Mouse (Mus musculus) cerebellum, adult 8-10 months (tissue): Measurements from ENCODE around the gene Tspan5.

Experiments used
- DNase-seq: peaks from one replicate; pipeline ENCODE4 v3.0.0; 2022

Tspan5 gene

DNA sequence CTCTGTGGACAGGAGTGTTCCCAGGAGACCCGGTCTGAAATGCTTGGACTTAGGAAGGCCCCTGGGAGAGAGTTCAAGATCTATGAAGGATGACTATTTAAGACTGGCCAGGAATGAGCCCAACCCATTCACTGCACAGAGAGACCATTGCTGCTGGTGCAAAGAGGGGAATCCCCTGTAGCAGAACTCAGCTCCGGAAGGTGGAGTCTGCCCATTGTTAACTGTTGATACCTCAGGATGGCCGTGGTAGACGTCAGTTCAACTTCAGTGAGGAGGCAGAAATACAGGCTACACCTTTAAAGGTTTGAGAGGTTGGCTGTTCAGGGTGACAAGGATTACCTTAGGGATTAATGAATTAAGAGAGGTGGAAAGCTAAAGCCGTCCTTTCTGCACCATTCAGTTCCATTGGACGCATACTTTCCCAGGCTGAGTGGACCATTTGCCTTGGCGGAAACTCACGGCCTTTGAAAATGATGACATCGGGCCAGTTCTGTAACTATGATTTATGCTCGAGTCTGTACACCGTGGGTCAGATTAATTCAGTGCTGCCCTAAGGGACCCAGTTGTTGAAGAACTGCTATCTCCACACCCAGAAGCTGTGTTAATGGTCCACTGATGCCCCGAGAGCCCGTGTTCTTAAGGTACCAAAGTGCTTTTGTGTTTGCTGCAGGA is 71.3 kb downstream of the Tspan5 start:
- DNase-seq: no peak

DNA sequence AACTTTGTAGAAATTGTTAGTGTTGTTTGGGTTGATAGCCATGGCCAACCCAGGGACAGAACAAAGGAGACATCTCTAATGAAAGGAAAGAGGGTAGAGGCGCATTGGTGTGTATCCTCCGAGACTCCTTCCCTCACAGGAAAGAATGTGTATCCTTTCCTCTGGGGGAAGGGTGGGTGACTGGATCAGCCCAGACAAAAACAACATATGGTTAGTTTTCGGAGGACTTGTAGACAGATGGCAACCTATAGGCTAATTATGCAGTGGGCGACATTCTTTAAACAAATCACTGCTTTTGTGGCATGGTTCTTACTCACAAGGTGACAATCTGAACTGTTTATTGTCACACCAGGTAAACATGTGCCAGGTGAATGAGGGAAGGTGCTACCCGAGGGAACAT is 72.5 kb downstream of the Tspan5 start:
- DNase-seq: no peak

DNA sequence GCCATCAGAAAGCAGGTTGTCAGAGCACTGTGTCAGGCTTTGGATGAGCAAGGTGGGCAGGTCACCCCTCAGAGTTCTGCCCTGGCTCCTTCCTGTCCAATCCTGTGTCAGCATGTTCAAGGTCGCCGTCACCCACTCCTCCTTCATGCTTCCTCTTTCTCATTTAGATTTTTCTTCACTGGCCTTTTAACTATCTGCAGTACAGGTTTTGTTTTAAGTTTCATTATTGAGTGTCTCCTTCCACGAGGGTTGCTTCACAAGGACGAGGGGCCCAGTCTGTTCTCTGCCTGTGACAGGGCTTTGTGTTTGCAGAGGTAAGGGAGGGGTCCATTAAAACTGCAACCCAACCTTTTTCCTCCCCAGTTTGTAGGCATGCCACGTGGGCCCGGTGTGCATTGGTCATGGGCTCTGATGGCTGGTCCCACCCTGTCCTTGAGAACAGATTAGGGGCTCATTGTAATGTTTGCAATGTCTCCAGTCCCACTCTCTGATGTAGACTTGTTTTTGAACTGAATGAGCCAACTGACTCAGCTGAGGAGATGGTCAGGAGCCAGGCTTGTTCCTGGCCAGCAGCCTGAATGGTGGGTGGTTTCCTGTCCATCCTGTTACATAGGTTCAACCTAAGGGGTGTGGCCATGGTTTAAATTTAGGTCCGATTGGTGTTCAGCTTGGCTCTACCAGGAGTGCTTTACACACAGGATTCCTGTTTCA is 73.3 kb downstream of the Tspan5 start:
- DNase-seq: peak; percentile 74

DNA sequence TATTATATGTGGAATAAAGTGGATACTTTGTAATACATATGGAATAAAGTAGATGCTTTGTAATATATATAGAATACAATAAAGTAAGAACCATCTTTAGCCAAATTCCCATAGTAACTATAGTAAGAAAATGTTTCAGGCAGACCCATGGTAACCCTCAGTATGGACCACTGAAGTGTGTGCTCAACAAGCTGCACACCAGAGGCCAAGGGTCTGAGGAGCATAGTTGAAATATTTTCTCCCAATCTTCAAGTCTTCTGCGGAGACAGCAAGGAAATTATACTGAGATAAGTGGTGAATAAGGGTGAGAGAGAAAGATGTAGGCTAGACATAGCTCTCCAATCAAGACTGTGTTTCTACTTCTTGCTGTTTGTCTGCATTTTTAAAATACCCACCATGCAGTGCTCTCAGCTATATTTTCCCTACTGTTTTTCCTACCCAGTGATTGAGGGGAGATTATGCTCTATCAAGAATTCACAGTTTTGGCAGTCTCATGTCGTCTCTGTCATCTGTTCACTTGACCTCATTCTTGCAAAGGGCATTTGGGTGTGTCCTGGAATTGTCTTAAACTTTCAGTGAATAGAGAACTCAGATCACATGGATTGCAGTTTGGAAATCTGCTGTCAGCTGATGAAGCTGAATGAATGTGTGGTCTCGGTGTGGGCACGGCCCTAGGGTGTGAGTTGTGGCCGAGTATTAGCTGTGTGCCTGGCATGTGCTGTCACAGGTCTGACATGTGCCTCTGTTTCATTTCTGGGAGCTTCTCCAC is 75.1 kb downstream of the Tspan5 start:
- DNase-seq: no peak

DNA sequence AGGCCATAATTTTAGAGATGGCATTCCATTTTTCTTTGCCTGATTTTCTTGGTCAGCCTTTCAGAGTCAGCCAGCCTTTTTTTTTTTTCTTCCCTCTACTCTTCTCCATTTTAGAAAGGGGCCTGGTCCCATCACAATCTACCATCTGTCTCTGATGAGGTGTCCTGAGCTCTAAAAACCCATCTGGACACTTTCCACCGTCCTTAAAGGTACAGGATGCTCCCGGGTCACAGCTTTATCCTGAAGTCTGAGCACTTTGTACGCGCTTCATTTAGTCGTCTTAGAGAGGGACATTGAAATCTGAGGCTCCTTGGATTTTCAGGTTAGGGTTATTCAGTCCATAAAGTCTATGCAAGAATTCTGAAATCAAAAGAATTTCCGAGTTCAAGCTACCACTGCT is 77.9 kb downstream of the Tspan5 start:
- no peak for DNase-seq

DNA sequence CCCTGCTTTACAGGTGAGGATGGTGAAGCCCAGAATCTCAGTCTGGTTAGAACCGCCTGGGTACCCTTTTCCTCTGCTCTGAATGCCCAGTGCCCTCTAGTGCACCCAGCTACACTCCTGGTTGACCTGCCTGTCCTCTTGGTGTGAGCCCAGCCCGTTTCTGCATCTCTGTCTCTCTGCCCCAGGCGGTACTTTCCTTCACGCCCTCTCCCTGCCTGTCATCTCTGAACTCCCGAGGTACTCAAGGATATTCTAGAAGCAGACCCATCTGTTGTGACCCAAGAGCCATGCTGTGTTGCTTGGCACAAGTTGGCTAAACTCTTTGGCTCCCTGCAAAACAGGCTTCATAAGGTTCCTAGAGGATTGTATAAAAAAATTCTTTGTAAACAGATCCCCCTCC is 78.3 kb downstream of the Tspan5 start:
- peak; percentile 82 for DNase-seq

DNA sequence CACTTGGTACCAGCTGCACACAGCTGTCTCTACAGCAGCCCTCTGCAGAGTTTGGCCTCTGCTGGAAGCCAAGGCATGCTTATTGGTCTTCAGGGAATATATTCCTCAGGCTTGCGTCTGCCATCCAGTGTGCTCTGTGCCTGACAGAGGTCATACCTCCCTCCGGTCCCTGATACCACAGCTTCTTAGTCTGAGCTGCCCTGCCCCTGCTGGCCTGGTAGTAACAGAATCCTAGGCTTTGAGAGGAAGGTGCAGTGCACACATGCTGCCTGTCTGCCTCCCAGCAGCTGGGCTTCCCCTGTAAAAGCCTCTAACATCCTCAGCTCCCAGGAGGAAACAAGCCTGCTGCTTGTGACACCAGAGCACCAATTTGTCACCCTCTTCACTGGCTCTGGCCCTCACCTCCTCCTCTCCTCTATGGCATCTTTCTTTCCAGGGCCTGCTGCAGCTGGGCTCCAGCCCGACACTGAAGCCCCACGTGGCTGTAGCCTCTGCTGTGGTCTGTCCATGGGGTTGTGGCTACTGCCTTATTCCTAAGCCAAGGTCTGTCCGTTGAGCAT is 80.0 kb downstream of the Tspan5 start:
- no peak for DNase-seq

DNA sequence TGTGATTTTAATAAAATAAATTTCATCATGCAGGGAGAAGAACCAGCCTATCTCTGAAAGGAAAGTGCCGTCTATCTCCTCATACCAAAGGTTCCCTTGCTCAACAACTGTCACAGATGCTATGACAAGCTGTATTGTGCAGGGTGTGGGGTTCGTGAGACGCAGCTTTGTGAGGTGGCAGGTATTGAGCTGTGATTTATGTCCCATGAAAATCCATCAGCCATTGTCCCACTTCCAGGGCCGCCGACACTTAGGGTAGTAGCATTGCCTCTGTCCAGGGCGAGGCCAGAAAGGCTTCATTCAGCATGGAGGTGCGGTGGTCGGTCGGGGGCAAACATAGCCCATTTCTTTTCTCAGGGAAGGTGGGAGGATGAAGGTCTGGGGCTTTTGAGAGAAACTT is 81.9 kb downstream of the Tspan5 start:
- no peak for DNase-seq

DNA sequence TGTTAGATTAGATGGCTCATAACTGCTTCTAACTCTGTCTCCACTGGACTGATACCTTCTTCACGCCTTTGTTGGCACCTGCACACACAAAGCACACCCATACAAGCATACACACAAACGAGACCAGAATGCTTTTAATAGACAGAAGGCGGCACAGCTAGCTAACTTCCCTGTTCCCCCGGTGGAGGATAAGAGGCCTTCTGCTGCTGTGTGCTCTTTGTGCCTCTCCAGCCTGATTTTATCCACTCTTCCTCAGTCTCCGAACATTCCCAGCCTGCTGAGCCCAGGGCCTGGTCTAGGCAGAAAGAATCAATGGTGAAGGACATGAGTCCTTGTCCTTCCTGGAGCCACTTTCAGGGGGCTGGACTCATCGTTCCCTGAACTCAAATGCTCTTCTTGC is 83.3 kb downstream of the Tspan5 start:
- DNase-seq: no peak

DNA sequence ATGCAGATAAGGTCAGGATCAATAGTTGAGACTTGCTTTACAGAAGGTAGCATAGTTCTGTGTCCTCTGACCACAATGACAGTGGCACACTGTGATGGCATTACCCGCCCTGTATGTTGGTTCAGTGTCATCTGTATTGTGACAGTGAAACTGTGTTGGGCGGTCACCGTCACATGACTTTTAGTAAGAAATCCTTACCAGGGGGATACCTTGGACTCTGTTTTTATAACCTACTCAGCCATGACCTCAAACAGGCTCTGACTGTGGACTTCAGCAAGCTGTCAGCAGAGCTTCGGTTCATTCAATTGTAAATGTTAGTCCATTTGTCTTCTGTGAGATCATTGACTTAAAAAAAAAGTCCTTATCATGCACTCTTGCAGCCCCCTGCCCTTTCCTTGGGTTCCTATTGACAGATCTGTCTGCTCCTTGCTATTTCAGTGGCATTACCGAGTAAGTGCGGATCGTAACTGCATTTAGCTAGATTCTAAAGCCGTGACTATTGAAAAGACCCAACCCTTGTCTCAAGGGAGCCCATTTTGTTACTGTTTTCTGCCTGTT is 84.3 kb downstream of the Tspan5 start:
- no peak for DNase-seq

DNA sequence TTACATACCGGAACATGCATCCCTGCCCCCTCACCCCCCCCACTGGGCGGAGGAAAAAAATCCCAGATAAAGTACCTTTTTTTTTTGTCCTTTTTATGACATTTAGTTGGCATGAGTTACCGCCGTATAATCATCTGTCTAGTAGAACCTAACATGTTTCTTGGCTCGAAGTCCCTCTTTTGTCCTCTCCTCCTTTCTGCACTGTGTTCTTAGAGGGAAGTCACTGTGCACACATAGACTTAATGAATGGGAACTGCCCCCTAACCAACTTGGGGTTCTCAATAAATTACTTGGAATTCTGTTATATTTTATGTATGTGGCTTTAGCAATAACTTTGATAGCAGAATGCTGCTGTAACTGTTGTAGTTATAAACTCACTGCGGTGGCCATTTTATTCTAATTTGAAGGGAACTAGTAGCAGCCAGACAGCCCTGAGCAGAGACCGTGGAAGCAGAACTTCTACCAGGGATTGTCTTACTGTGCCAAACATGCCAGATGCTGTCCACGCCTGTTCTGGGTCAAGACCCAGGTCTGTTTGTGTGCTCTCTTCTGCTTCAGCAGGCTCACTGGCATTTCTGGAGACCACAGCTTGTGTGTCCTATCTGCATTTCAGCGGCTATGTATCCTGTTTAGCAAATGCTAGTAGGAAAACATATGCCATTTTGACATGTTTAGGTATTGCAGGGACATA is 91.0 kb downstream of the Tspan5 start:
- DNase-seq: no peak

DNA sequence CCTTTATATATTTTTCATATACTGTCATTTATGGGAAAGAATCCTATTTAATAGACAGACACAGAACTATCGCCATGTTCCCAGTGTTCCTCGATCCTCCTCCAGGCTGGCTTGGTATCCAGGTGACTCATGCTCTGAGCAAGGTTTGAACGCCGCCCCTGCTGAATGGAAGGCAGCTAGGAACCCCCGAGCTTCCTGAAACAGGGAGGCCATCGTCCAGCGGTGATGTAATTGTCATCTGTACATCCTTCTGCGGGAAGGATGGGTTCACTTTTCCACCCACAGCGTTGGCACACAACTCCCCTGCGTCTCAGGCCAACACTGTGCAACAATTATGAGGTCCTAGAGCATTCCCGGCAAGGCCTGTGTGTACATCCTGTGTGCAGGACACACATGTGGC is 92.2 kb downstream of the Tspan5 start:
- no peak for DNase-seq

DNA sequence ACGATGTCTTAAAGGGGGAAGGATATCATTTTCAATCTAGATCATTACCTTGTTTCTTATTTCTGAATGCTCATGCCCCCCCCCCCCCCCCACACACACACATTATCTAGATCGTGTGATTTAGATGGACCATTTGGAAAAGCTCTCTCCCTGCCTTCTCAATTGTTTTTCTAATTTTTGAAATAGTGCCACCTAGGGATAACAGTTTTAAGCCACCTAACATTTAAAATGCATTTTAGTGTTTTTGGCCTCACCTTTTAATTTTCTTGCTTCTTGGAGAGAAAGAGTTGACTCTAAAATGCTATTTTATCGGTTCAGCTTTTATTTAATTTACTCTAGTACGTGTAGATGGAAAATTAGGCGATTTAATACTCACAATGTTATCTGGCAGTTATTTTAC is 94.9 kb downstream of the Tspan5 start:
- DNase-seq: no peak

DNA sequence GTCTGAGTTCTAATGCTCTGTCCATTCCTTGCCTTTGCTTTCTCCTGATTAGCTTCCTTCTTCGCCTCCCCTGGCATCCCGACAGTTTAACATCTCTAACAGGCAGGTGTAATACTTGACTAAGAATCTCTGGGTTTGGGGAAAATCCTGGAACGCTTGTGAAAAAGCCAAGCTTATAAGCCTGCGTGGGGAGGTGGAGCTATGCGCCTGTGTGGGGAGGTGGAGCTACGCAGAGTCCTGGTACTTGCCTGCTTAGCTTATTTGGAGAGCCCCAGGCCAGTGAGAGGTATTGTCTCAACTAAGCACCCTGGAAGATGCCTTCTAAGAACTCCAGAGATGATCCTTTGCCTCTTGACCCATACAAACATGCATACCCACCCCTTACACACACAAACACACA is 95.7 kb downstream of the Tspan5 start:
- no peak for DNase-seq

DNA sequence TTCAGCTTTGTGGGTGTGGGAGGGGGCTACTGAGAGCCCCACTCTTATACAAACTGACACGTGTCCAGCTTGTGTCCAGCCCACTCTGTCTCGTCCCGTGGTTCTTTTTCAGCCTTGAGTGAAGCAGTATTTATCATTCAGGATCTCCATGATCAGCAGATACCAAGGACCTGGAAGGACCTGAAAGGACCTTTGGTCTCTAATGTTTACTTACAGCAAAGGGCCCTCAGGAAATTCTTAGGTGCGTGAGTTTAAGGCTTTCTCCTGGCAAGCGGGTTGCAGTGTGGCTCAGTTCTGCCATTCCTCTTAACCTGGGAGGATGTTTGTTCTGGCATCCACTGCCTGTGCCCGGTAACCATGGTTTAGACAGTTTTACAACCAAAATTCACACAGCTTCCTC is 97.7 kb downstream of the Tspan5 start:
- DNase-seq: no peak

DNA sequence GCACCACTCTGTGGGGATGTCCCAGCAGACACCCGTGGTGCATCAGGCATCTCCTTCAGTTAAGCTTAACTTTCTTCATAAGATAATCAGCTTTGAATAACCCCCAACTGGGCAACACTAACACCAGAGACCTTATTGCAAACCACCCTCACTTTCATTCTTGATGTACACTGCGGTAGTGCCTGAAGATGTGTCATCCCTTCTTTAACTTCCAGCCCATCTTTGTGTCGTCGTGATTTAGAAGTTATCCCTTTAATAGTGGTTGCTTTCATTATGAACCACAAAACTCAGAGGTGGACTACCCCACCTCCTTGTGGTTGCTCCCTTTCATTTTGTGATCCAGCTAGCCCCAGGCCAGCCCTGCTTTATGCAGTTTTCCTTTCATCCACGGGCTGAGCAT is 99.3 kb downstream of the Tspan5 start:
- DNase-seq: no peak

DNA sequence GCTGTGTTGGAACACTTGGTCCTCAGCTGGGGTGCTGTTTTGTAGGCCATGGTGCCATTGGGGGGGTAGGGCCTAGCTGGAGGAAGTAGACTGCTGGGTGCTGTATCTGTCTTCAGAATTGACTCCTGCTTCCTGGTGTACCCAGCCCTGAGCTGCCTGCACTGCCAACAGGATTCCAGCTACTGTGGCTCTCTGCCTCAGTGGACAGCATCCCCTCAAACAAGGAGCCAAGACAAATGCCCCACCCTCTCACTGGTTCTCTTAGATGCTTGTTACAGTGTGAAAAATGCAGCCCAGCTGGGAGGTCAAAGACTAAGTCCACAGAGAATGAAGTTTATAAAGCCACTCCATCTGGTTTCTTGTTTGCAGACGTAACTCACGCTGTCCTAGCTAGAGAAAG is 101.2 kb downstream of the Tspan5 start:
- no peak for DNase-seq

DNA sequence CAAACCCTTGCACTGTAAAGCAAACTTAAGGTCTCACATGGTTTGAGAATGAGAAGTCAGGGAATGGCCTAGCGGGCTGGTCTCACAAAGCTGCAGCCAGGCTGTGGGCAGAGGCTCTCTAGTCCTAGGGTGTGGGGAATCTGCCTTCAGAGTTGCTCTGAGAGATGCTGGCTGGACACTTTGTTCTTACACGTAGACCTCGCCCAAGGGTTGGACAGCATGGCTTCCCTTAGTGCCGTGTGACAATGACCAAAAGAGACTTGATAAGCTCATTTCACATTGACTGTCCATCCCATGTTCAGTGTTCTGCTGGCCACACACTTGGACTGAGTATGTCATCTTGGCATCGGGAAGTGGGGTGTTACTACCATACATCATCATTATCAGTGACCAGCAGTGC is 101.6 kb downstream of the Tspan5 start:
- no peak for DNase-seq

DNA sequence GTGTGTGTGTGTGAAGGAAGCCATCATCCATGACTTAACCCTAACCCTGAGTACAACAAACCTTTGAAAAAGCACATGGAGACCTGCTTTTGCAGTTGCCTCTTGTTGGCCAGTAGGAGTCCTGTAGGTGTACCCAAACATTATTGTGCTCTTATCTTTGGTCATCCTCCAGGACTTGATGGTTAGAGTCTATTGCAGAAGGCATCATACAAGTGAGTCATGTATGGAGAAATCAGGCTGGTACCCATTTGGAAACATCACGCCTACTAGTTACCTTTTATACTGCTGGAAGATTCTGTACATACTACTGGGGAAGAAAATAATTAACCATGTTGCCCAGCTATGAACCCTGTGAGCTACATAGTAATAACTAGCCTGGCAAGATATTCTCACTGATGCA is 103.8 kb downstream of the Tspan5 start:
- no peak for DNase-seq

DNA sequence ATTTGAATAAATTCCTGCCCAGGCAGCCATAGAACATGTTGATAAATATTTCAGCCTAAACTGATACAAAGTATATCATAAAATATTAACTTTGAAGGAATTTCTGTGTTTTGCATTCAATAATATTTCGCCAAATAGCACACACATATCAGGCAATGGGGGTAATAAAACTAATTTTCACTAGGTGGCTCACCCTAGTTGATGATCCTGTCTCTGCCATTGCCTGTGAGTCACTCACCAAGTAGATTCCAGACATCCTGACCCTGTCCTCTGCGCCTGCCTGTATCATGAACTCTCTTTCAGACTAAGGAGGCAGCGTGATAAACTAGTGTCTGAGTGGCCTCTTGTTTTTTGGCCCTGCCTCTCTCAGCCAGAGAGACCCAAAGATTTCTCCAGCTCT is 105.8 kb downstream of the Tspan5 start:
- DNase-seq: no peak

DNA sequence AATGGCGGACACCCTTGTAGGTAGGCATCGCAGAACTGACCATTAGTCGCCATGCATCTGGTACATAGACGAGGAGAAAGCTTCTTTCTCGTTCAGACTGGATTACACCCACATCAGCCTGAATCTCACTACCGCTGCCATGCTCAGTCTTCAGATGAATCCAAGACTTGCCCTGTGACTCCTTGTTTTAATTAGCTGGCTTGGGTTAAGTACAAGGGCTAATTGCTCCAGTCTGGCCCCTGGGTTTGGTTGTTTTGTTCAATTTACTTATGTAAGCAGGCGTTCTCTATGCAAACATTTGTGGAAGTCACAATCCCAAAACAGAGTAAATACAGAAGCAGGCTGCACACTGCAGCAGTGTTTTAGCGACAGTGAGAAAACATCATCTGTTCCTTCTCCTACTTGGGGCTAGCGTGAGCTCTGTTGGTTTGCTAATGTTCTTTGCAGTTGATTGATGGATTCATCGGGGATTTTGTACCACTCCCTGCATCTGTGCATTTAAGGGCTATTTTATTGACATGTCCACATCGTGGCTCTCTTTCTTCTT is 107.8 kb downstream of the Tspan5 start:
- DNase-seq: no peak

DNA sequence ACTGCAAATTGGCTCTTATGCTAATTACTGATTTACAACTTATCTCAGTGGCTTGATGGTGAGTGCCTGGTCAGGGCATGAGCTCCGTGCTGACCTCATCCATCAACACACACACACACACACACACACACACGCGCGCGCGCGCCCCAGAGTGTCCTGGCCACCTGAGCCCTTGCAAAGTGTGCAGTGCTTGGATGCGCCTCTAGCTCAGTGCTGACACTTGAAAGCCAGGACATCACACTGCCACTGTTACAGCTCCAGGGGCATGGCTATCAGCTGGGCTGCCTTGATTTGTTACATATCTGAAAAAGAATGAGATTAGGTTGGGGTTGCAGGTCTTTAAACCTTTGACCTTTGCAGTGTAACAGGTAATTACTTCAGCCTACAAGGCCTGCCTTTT is 109.9 kb downstream of the Tspan5 start:
- no peak for DNase-seq
